Mouse (Mus musculus) adrenal gland, adult (tissue): ENCODE data around the gene P3h1.

Experiments used
- DNase-seq, 2 experiments: peaks; one replicate each; pipeline ENCODE4 v3.0.0; 2022 to 2023; ENCODE audit warnings: low spot score in 1 of 2; ENCODE audit not compliant: inconsistent age in 2 of 2

The P3h1 gene

GRCm38 (mm10) chr4:119234348-119234747 is 1.6 kb downstream of the P3h1 start:
- no peak for DNase-seq

DNA sequence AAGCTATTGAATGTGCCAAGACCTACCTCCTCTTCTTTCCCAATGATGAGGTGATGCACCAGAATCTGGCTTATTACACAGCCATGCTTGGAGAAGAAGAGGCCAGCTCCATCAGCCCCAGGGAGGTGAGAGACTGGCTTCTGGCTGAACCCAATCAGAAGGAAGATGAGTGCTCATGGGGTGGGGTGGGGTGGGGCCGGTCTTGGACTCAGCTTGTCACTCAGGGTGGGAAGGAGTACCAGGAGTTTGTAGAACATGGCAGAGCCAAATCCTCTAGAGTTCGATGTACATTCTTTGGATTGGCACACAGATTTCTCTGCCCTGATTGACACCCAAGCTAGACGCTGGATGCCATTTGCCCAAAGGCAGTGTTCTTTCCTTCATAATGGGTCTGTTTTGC is 5.9 kb downstream of the P3h1 start:
- no peak for DNase-seq

- DNase-seq: peak in 1 of 2 experiments; percentile 81
Measured at GRCm38 (mm10) chr4:119239181-119239682, 6.5 kb downstream of the P3h1 start.

DNA sequence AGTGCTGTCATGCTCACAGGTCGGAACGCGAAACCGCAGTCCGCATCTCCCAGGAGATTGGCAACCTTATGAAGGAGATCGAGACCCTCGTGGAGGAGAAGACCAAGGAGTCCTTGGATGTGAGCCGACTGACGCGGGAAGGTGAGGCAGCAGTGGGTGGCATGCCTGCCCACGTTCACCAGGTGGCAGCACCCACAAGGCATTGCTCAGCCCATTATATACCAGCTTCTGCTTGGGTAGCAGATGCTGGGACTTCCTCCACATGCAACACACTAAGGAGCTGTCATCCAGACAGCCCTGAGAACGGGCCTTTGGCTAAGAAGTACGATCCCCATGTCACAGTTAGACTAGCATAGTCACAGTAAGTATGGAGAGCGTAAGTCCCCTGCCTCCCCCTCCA is 8.9 kb downstream of the P3h1 start:
- DNase-seq: peak in 1 of 2 experiments; percentile 41

DNA sequence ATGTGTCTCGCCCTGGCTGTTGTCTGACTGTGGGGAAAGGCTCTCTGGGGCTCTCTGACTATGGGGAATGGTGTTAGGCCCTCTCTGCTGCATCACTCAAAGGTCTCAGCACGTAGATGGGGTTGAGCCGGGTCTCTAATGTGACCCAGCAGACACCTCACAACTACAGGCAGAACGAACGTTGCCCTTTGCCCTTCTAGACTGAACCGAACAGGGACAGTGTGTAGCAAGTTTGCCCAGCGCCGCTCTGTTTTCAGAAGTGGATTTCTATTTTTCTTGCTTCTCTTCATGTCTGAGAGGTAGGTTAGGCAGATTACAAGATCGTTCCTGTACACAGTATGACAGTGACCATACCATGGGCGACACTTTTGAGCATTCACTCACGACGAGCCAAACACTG is 9.9 kb downstream of the P3h1 start:
- no peak for DNase-seq

- DNase-seq: no peak
Measured at GRCm38 (mm10) chr4:119244468-119245240, 11.9 kb downstream of the P3h1 start.

DNA sequence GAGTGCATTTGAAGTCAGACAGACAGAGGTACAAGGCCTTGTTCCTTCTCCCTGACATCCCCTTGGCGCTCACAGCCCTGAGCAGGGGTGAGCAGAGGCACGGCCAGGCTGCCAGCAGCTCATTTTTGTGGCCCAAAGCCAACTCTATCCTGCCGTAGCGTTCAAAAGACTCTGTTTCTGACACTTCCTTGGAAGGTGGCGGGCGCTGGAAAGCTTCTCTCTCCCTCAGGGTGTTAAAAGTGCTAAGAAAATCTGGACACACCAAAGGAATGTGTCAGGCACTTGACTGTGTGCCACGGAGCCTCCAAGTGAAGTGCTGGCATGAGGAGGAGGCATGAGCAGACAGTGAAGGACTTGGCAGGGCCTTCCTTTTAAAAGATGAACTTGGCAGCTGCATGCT is 12.8 kb downstream of the P3h1 start:
- peak in 1 of 2 experiments; percentile 63 for DNase-seq

GRCm38 (mm10) chr4:119245961-119246360 is 13.2 kb downstream of the P3h1 start:
- no peak for DNase-seq

GRCm38 (mm10) chr4:119246688-119247225 is 14.0 kb downstream of the P3h1 start:
- no peak for DNase-seq

DNA sequence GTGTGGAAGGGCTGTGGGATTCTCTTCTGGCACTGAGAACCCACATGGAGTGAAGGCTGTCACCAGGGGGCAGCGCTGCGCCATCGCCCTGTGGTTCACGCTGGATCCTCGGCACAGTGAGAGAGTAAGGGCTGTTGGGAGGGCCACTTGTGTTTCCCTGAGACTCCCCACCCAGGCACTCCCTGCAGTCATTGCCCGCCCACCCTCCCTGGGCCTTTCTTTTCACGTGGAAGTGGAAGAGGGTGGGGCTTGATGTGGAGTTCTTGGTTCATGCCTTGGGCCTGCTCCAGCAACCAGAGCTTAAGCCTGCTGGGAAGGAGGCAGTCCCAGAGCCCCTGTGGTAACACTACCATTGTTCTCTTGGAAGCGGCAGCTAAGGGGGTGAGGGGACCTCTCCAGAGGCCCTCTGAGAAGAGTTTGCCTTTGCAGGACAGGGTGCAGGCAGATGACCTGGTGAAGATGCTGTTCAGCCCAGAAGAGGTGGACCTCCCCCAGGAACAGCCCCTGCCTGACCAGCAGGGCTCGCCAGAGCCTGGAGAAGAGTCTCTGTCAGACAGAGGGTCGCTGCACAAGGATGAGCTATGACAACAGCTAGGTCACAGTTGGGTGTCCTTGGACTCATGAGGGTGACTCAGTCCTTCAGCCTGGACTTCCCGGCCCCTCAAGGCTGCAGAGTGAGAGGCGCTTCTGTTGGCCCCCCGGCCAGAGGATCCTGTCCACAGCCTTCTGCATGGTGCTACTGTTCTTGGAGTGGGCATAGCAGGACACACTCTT is 14.9 kb downstream of the P3h1 start:
- peak; percentile 85 to 93 for DNase-seq

DNA sequence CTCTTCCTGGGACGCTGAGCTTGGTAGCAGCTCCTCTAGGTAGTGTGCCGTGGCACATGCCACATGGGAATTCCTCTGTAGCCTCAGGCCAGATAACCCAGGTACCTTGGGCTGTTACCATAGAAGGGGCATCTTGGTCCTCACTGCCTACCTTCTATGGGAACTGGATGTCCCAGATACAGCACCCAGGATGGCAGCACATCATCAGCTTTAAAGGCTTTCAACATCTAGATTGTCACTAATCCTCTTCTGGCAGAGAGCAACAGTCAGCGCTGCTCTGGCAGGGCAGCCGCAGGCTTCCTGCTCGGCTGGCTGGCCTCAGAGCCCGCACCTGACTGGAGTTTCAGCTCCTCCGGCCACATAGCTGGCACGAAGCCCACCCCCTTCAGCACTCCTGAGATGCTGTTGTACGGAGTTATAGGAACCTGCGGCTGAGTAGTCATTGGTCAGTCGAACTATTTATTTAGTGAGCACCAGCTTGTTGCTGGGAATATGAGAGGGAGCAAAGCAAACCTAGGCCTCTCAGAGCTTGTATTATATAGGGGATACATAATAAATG is 15.8 kb downstream of the P3h1 start:
- peak in 1 of 2 experiments; percentile 40 for DNase-seq

DNA sequence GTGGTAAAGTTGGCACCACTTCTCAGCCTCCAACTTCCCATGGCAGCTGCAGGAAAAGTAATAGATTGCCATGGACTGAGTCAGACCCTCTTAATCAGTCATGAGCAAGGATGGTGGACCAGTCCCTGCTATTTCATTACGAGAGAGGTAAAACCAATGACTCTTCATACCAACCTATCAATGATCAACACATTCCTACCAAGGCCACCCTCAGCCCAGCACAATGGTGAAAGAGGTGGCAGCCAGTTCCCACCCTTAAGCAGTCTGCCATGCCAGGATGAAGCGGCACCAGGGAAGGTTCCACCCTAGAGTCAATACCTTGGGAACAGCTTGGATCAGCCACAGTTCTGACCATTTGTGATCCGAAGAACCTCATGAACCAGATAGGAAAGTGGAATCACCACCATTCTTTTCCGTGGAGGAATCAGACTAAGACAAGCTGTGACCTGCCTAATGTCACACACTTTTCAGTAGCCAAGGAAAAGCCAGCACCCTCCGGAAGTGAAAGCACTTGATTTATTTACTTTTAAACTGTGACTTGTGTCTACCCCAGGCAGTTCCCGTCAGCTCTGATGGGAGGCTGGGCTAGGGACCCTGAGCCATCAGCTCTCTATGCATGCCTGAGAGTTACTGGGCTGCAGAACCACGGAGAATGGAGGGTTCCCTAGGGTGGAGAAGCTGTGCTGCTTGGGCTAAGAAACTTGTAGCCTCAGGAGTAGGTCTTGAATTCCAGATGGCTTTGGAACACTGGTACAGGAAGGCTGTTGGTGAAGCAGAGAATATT is 19.5 kb downstream of the P3h1 start:
- peak in 1 of 2 experiments; percentile 46 for DNase-seq

DNA sequence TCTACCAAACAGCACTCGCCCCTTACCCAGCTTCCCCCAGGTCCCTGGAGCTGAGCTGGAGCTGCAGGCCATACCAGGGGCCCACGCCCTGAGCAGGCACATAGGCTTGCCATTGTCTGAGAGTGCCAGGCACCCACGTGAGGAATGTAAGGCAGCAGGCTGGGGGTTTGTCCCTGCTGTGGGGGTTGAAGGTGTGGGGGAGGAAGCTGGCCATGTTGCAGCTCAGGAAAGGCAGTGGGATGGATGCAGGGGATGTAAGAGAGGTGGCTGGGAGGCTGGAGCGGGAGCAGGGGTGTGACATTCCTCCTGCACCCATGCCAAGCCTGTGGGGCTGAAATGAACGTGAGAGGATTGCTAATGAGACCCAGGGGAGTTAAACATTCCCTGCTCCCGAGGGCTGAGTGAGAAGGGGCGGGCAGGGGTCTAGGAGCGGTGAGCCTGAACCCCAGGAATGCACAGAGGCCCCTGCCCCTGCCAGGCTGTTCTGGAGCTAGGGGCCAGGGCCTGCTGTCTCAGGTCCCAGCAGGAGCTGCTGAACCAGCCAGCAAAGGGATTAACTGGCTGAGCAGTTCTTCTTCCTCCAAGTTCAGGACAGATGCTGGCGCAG is 21.4 kb downstream of the P3h1 start:
- no peak for DNase-seq

GRCm38 (mm10) chr4:119255351-119255750 is 22.6 kb downstream of the P3h1 start, which contains the start of gene Cldn19:
Gene Cldn19, plus strand, starts transcription at chr4:119255414.
- no peak for DNase-seq

DNA sequence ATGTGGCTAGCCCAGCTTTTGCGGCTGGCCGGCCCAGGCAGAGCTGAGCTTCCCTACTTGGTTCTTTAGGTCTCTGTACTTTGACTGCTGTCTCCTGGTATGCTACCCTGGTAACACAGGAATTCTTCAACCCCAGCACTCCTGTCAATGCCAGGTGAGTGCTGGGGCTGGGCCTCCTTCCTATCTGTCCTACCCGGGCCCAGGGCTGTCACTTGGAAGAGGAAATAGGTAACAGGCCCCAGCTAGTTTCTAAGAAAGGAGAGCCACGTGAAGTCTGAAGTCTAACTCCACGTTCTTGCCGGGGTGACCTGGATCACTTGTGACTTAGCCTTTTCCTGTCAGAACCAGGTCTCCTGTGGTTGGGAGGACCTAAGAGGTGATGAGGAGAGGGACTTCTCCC is 24.4 kb downstream of the P3h1 start:
- no peak for DNase-seq

GRCm38 (mm10) chr4:119259344-119260254 is 26.9 kb downstream of the P3h1 start:
- DNase-seq: no peak

DNA sequence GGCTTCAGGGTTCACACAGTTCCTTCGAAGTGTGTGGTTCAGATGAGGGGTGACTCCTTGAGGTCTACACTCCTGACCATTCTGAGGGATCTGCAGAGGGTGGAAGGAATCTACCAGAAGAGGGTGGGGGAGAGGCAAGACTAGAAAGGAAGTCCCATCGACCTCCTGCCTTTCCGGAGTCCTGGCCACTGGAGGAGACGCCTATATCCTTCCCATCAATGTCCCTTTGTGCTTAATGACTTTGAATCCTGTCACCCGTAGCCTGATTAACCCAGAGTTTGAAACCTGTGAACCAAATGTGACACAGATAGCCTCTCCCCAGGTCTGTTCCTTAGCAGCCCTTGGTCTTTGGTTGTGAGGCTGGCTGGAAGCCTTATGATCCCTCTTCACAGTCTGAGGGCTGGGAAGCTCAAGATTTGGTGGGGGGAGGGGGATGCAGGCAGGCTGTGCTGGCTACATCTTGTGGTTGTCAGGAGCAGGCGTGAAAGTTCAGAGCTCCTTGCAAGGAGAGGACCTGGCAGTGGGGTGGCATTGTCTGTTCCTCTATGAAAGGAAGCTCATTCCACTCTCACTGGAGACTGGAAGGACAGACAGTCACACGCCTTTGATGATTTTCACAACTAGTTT is 28.5 kb downstream of the P3h1 start:
- no peak for DNase-seq

DNA sequence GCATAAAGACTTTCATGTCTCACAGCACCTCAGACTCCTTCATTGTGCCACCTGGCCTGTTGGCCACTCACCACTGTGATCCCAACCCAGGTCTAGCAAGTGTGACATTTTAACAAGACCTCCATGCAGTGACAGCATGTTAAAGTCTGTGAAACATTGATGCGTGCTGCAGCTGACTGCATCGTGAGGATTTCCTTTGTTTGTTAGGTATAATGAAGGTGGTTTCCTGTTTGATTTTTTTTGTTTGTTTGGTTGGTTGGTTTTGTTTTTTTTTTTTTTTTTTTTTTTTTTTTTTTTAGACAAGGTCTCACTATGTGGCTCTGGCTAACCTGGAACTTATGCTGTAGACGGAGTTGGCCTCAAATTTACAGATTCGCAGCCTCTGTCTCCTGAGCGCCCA is 29.8 kb downstream of the P3h1 start:
- DNase-seq: no peak

- DNase-seq: no peak
Measured at GRCm38 (mm10) chr4:119263459-119263858, 30.7 kb downstream of the P3h1 start.
